ENCODE assay signal across 19 mouse cellular contexts in the genomic region with DNA sequence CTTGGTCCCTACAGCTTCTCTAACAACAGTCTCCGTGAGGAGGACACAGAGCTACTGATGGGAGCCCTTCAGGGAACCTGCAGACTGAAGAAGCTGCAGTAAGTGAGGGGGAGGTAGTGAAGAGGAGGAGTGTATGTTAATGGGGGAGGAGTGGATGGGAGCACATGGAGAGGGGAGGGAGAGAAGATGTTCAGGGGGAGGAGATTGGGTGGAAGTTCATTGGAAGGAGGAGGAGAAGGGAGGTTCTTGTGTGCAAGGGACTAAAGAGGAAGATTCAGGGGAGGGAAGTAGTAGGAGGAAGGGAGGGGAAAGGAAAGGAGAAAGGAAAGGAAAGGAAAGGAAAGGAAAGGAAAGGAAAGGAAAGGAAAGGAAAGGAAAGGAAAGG. TPM values are rescaled to one million over a fixed set of nuclear protein-coding genes. Genes with fewer than 3 reads are reported as not detected.
DNase-seq lines count a peak whose midpoint lies in the region; ATAC-seq lines count a peak whose summit lies in the region.
"Had no signal": no experiment of that assay in that cellular context is flagged by ENCODE, and none has a peak within 500 bp of the region (broad histone marks: within the 10 kb centered on the region; RNA-seq: fewer than 3 reads in every experiment).

No protein-coding gene starts in this region.

- no peak overlapping the region for H3K4me3 ChIP-seq in embryonic facial prominence, embryonic 12.5 days
- no peak overlapping the region for H3K4me3 ChIP-seq in embryonic facial prominence, embryonic 10.5 days
- no peak overlapping the region for H3K4me3 ChIP-seq in embryonic facial prominence, embryonic 15.5 days (replicated peaks)
- H3K4me3 ChIP-seq: embryonic facial prominence, embryonic 13.5 days; forebrain, embryonic 10.5 days; forebrain, embryonic 13.5 days; hindbrain, embryonic 12.5 days; hindbrain, embryonic 15.5 days had no signal

- WGBS in embryonic facial prominence, embryonic 12.5 days: 43% methylated on average over 1 of the region's 1 CpGs
- WGBS in embryonic facial prominence, embryonic 10.5 days: 32% methylated on average over 1 of the region's 1 CpGs
- 31% methylated on average over 1 of the region's 1 CpGs for WGBS in embryonic facial prominence, embryonic 15.5 days

- no peak overlapping the region for H3K4me2 ChIP-seq in embryonic facial prominence, embryonic 12.5 days (replicated peaks)
- no peak overlapping the region for H3K4me2 ChIP-seq in embryonic facial prominence, embryonic 15.5 days (replicated peaks)
- H3K4me2 ChIP-seq: embryonic facial prominence, embryonic 13.5 days; forebrain, embryonic 13.5 days; heart, embryonic 11.5 days; hindbrain, embryonic 12.5 days; hindbrain, embryonic 15.5 days had no signal

- no peaks in the 10 kb centered on the region for H3K27me3 ChIP-seq in embryonic facial prominence, embryonic 12.5 days
- H3K27me3 ChIP-seq in embryonic facial prominence, embryonic 10.5 days (replicated peaks; ENCODE audit: low read depth, poor library complexity, severe bottlenecking): 0 out of 2 replicates have a peak, but pooled peaks cover 3% of the 10 kb centered on the region
- 0 out of 2 replicates have a peak, but pooled peaks cover 3% of the 10 kb centered on the region for H3K27me3 ChIP-seq in embryonic facial prominence, embryonic 15.5 days
- H3K27me3 ChIP-seq: forebrain, embryonic 13.5 days; hindbrain, embryonic 15.5 days had no signal

- no peaks in the 10 kb centered on the region for H3K4me1 ChIP-seq in embryonic facial prominence, embryonic 12.5 days
- no peaks in the 10 kb centered on the region for H3K4me1 ChIP-seq in embryonic facial prominence, embryonic 10.5 days
- no peaks in the 10 kb centered on the region for H3K4me1 ChIP-seq in embryonic facial prominence, embryonic 15.5 days
- H3K4me1 ChIP-seq: forebrain, embryonic 13.5 days; hindbrain, embryonic 12.5 days; hindbrain, embryonic 15.5 days had no signal

- H3K36me3 ChIP-seq in embryonic facial prominence, embryonic 12.5 days: no peaks in the 10 kb centered on the region
- H3K36me3 ChIP-seq in embryonic facial prominence, embryonic 10.5 days (replicated peaks): no peaks in the 10 kb centered on the region
- H3K36me3 ChIP-seq in embryonic facial prominence, embryonic 15.5 days: no peaks in the 10 kb centered on the region
- H3K36me3 ChIP-seq: embryonic facial prominence, embryonic 13.5 days; forebrain, embryonic 10.5 days; hindbrain, embryonic 12.5 days; hindbrain, embryonic 15.5 days had no signal

- no peak for DNase-seq in embryonic facial prominence, embryonic 10.5 days (ENCODE audit: low spot score)
- peak; percentile 40 for DNase-seq in NIH3T3 (ENCODE audit: low read depth)
- no peak for DNase-seq in lung, postnatal 25 days (ENCODE audit: low spot score)
- DNase-seq in adrenal gland, postnatal 10 days: no peak
- no peak for DNase-seq in cerebellum, adult 11 months
- DNase-seq: cerebellum, adult 18-20 months; cerebellum, adult 9-10 months; gastrocnemius, postnatal 10 days; heart, adult 11 months had no signal

- 0 out of 2 replicates have a peak, but pooled peaks have one; percentile 41 for ATAC-seq in embryonic facial prominence, embryonic 12.5 days (ENCODE audit: insufficient number of reproducible peaks, insufficient read depth, low FRiP score, low TSS enrichment)
- 0 out of 2 replicates have a peak, but pooled peaks have one; percentile 6 for ATAC-seq in embryonic facial prominence, embryonic 15.5 days (ENCODE audit: insufficient number of reproducible peaks, low FRiP score, low TSS enrichment, low read depth)
- ATAC-seq: activated CD4-positive, CD25-positive, alpha-beta regulatory T cell, adult 4 months; forebrain, embryonic 13.5 days; forebrain, embryonic 16.5 days had no signal

- no peak overlapping the region for H3K9ac ChIP-seq in embryonic facial prominence, embryonic 12.5 days
- no peak overlapping the region for H3K9ac ChIP-seq in embryonic facial prominence, embryonic 15.5 days
- H3K9ac ChIP-seq: embryonic facial prominence, embryonic 13.5 days; forebrain, embryonic 13.5 days; hindbrain, embryonic 12.5 days; hindbrain, embryonic 15.5 days had no signal

- H3K27ac ChIP-seq in embryonic facial prominence, embryonic 12.5 days: no peak overlapping the region
- H3K27ac ChIP-seq in embryonic facial prominence, embryonic 10.5 days (replicated peaks): no peak overlapping the region
- no peak overlapping the region for H3K27ac ChIP-seq in embryonic facial prominence, embryonic 15.5 days (replicated peaks)
- H3K27ac ChIP-seq: embryonic facial prominence, embryonic 13.5 days; forebrain, embryonic 10.5 days; forebrain, embryonic 13.5 days; hindbrain, embryonic 12.5 days; hindbrain, embryonic 15.5 days had no signal

- H3K9me3 ChIP-seq in embryonic facial prominence, embryonic 12.5 days: no peaks in the 10 kb centered on the region
- no peaks in the 10 kb centered on the region for H3K9me3 ChIP-seq in embryonic facial prominence, embryonic 10.5 days
- H3K9me3 ChIP-seq in embryonic facial prominence, embryonic 15.5 days (replicated peaks): no peaks in the 10 kb centered on the region
- H3K9me3 ChIP-seq: embryonic facial prominence, embryonic 13.5 days; forebrain, embryonic 10.5 days; forebrain, embryonic 13.5 days; hindbrain, embryonic 12.5 days; hindbrain, embryonic 15.5 days had no signal

RNA-seq across cellular contexts. Expression of gene Cpne2, which starts 16.6 kb away (rescaled TPM):
- polyA plus RNA-seq in embryonic facial prominence, embryonic 12.5 days (2016; fragmentation: Nextera tagmentation; extraction: Ambion mirVana): 10.6 and 11.2 TPM in 2 replicates
- 9.1 and 9.9 TPM in 2 replicates for polyA plus RNA-seq in embryonic facial prominence, embryonic 10.5 days (2016; fragmentation: Nextera tagmentation; extraction: Ambion mirVana)
- polyA plus RNA-seq in embryonic facial prominence, embryonic 15.5 days (2015; fragmentation: Nextera tagmentation; extraction: Ambion mirVana): 15.6 and 16.1 TPM in 2 replicates
- 10 to 100 TPM; 12.6 to 16.6 TPM for total RNA-seq in adrenal gland, postnatal 10 days (2021)
